Mouse (Mus musculus): Measurements from ENCODE around the gene Zrsr2. TPM values are rescaled to one million over a fixed set of nuclear protein-coding genes. Genes with fewer than 3 reads are reported as not detected.

Zrsr2 gene
- total RNA-seq, 2 experiments from 2014 or later: 44.8 to 46.0 TPM

DNA sequence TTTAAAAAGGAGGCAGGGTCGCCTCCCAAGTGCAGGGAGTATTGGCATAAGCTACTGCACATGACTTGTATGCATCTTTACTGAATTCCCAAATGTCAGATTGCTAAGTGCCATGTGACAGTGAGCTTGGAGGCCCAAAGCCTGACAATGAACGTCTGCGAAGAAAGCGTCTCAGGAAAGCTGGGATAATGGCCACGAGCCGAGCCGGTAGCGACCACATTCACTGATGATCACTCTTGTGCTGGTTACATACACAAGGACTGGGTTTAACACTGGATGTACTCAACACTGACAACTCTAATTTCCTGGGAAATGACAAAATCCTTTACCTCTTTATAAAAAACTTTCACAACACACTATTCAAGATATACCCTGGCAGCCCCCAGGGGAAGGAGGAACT is 23.7 kb downstream of the Zrsr2 start:
- no peak overlapping the region for H3K4me3 ChIP-seq
- H3K27ac ChIP-seq: no peak overlapping the region
- no peak for TF ChIP-seq CTCF (conservative IDR thresholded peaks at IDR 0.05)
- no peak for DNase-seq (ENCODE audit: low spot score in 2 of 2)

DNA sequence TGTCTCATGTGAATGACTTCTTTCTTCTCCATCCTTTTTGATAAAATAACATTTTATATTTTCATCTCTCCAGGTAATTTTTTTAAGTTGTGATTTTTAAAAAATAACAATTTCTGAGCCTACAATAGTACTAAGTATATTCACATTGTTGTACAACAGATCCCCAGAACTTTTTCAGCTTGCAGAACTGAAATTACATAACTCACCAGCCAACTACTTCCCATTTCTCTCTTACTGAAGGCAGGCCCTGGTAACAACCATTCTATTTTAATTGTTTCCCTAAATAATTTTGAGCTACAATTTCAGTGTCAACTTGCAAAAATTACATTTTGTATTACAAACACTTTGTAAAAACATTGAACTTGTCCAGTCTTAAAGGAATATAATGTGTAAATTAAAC is 28.9 kb downstream of the Zrsr2 start:
- H3K4me3 ChIP-seq: no peak overlapping the region
- TF ChIP-seq CTCF (conservative IDR thresholded peaks at IDR 0.05): no peak
- H3K27ac ChIP-seq: peak overlapping the region; percentile 46; the same call in 1 of the 2 replicates
- DNase-seq (ENCODE audit: low spot score in 2 of 2): no peak

DNA sequence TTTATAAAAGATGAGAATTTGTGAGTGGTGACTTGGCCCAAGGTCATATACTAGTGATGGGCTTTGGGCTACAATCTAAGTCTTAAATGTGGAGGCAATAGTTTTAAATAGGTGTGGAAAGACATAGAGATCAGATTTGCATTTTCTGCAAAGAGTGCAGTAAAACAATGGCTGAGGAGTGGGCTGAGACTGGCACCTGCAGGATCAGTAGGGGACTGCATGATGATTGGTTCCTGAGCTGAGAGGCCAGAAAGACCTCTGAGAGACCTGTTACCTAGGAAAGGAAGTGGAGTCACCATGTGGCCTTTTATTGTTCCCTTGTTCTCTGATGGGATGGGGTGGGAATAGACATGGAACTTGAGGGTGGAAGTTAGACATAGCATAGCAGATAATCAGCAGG is 45.7 kb downstream of the Zrsr2 start:
- H3K27ac ChIP-seq: no peak overlapping the region
- peak; percentile 68 for TF ChIP-seq CTCF (conservative IDR thresholded peaks at IDR 0.05)
- DNase-seq (ENCODE audit: low spot score in 2 of 2): no peak
- no peak overlapping the region for H3K4me3 ChIP-seq

DNA sequence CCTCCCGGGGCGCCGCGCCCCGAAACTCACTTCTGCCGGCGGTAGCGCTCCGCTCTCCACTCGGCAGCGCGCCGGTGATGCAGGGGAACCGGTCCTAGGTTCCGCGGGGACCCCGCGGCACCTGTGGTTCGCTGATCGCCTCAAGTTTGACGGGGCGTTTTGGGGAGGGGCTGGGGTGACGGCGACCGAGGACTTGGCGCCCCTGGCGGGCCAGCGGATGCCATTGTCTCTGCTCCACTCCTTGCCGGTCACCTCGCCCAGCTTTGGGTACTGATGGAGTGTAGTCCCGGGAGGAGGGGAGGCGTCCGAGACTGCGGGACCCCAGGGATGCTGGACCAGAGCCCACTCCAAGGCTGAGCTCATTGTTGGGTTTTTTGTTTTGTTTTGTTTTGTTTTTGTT is 49.1 kb downstream of the Zrsr2 start:
- Histone ChIP-seq H3K4me3 (peak overlapping the region; percentile 68), H3K27ac (peak overlapping the region; percentile 88)
- no peak for DNase-seq (ENCODE audit: low spot score in 2 of 2)
- peak; percentile 31 for TF ChIP-seq CTCF (conservative IDR thresholded peaks at IDR 0.05)

DNA sequence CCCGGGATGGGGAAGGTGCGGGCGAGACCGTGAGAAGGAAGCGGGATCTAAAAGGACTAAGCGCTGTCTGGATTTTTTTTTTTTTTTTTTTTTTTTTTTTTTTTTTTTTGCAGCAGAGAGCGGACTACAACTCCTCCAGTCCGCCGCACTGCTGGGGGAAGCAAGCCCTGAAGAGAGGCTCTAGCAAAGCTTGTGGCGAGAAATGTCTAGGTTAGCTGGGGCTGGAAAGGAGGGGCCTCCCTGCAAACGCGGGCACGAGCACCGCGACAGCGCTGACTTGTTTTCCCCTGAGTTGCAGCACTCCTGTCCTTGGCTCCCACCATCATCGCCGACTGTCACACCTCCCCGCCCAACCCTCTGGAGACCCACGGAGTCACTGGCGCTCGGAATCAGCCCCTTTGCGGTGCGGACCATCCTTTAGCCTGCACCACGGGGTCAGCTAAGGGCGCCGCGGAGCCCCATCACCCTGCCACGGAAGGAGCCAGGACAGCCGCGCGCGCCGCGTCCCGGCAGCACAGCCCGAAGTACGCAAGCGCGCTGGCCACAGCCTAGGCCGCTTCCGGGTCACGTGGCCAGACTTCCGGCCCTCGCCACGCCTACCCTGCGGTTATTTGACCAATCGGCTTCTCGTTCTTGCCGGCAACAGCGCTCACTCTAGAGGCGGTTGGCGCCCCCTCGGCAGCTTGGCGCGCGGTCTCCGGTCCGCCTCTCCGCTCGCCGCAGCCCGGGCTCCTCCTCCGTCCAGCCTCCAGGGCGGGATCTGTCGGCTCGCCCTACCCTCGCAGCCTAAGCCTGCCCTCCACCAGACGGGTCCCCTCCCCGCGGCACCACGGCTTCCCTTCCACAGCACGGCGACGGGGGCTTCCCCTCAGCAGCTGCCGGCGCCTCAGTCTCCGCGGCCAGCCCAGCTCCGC is 49.9 kb downstream of the Zrsr2 start, which contains the start of gene Ap1s2:
Gene Ap1s2, plus strand, starts transcription at position 681 of the 914 bp plus-strand sequence.
- TF ChIP-seq CTCF (conservative IDR thresholded peaks at IDR 0.05): peak; percentile 56
- H3K27ac ChIP-seq: peak within 1 kb of the TSS; percentile 94
- DNase-seq (ENCODE audit: low spot score in 2 of 2): peak; percentile 88 to 94

DNA sequence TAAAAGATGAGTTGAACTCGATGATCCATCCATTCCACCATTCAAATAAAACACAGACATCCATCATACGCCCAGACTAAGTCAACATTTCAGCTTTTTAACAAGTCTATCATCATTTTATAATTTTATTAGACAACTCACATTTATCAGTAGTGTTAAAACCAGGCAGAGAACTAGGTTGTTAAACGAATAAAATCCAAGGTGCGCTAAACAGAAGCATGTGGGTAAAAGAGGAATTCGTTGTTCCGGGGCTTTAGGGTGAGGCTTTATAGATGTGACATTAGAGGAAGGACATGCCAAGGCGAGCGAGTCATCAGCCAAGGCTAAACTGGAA is 50.5 kb downstream of the Zrsr2 start:
- peak overlapping the region; percentile 94 for H3K27ac ChIP-seq
- H3K4me3 ChIP-seq: peak overlapping the region; percentile 62
- TF ChIP-seq CTCF (conservative IDR thresholded peaks at IDR 0.05): no peak
- DNase-seq (ENCODE audit: low spot score in 2 of 2): no peak

More for the DNA sequence above, 49.9 kb downstream of the Zrsr2 start, which contains the start of gene Ap1s2:
- H3K4me3 ChIP-seq: peak within 1 kb of the TSS; percentile 68

DNA sequence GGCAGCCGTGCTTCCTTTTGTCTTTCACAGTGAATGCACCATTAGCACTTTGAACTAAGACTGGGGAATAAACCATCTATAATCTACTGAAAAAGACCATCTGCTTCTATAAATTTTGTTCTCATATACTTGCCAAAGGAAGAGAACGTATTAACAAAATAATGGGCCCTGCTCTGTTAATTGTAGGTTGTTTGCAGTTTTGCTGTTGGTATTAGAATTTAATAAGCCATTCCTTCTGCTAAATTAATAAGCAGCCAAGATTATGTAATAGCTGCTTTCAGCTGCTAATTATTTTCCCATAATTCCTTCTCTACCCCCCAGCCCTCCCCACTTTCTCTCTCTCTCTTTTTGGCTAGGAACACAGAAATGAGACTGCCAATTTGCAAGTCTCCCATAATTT is 51.6 kb downstream of the Zrsr2 start:
- no peak overlapping the region for H3K4me3 ChIP-seq
- no peak for DNase-seq (ENCODE audit: low spot score in 2 of 2)
- TF ChIP-seq CTCF (conservative IDR thresholded peaks at IDR 0.05): no peak
- H3K27ac ChIP-seq: peak overlapping the region; percentile 94; the same call in 1 of the 2 replicates

DNA sequence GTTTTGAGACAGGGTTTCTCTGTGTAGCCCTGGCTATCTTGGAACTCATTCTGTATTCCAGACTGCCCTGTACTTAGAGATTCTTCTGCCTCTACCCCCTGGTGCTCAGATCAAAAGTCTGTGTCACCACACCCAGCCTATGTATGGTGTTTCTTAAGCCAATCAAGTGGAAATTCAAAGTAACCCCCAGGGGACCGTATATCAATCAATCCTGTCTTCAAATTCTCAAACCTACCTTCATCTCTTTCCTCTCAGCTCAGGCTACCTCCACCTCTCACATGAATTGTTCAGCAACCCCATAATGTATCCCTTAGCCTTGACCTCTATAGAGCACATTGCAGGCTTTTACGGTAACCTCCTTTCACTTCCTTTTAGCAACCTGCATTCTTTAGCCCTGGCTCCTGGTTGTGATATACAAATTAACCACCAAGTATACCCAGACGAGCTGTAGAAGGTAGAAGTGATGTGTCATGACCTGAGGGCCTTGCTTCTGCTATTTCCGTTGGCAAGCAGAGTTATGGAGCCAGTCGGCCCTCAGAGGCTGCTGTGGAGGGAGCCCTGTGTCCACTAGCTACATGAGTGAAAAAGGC is 58.9 kb downstream of the Zrsr2 start:
- Histone ChIP-seq H3K4me3 (no peak overlapping the region), H3K27ac (no peak overlapping the region)
- no peak for TF ChIP-seq CTCF (conservative IDR thresholded peaks at IDR 0.05)
- DNase-seq (ENCODE audit: low spot score in 2 of 2): no peak

DNA sequence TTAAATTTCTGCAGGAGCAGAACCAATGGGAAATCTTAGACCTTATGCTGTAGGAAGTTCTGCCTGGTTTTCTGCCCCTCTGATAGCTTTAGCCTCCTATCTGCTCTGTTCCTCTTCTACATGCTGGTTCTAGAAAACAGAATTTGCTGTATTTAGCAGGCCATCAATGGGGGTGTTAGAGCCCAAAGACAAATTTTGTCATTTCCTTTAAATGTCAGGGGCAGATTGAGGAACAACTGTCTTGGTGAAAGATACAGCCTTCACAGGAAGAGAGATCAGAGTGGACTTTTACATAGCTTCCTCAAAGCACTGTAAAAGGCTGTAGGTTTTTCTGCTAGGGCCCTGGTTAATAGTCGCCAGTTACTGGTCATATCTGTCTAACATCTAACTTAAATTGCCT is 61.1 kb downstream of the Zrsr2 start:
- no peak for TF ChIP-seq CTCF (conservative IDR thresholded peaks at IDR 0.05)
- H3K4me3 ChIP-seq: no peak overlapping the region
- no peak overlapping the region for H3K27ac ChIP-seq
- DNase-seq (ENCODE audit: low spot score in 2 of 2): no peak

DNA sequence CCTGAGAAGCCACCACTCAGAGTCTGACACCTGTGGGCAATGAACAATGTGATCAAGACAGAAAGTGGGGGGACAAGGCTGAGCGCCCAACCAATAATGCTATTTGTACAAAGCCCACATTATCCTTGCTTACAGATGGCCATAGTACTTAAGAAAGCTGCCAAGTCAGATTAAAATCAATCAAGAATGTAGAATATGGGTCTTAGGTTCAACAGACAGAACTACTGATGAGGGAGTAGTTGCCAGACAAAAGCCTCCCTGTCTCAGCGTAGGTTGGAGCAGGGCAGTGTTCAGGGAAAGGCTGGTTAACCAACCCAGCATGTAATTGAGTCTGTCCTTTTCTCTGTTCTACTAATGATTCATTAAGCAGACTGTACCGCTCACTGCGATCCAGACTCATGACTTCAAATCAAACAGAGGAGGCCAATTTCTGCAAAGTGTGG is 72.9 kb downstream of the Zrsr2 start:
- Histone ChIP-seq H3K4me3 (no peak overlapping the region), H3K27ac (no peak overlapping the region)
- no peak for DNase-seq (ENCODE audit: low spot score in 2 of 2)
- TF ChIP-seq CTCF (conservative IDR thresholded peaks at IDR 0.05): no peak

Other genes with a start within 250 kb of the Zrsr2 start
- 1 to 10 TPM in 1 of 2 experiments, under 1 TPM in 1; 0.82 to 1.0 TPM for gene Rnf138rt1, start 197.3 kb downstream of the Zrsr2 start, total RNA-seq (2021)
- gene Ap1s2, start 49.6 kb downstream of the Zrsr2 start, total RNA-seq (2021): 10 to 100 TPM; 37.8 to 41.7 TPM
- 1 to 10 TPM; 2.5 to 3.1 TPM for gene Car5b, start 69.3 kb upstream of the Zrsr2 start, total RNA-seq (2021)
- 10 to 100 TPM in 1 of 2 experiments, 1 to 10 TPM in 1; 9.9 to 10.3 TPM for gene Siah1b, start 117.8 kb upstream of the Zrsr2 start, total RNA-seq (2021)
- not detected for gene Cltrn, start 130.2 kb upstream of the Zrsr2 start, total RNA-seq (2021)
- gene Ace2, start 180.7 kb upstream of the Zrsr2 start, total RNA-seq (2021): 1 to 10 TPM in 1 of 2 experiments, under 1 TPM in 1; 0.91 to 1.4 TPM